Mouse (Mus musculus) testis, postnatal 10 days (tissue): ENCODE results near the gene Gm11634.
A peak's percentile ranks its signal among the peaks of the same experiment; 100 is the strongest.
"Not testable (repeated sequence)": the region's sequence is repeated elsewhere in the genome, so short reads cannot be mapped to it uniquely, and the experiment has no call there.

Experiments
- DNase-seq: peaks from one replicate; pipeline ENCODE4 v3.0.0; 2021; ENCODE audit warnings: low spot score

The Gm11634 gene

DNA sequence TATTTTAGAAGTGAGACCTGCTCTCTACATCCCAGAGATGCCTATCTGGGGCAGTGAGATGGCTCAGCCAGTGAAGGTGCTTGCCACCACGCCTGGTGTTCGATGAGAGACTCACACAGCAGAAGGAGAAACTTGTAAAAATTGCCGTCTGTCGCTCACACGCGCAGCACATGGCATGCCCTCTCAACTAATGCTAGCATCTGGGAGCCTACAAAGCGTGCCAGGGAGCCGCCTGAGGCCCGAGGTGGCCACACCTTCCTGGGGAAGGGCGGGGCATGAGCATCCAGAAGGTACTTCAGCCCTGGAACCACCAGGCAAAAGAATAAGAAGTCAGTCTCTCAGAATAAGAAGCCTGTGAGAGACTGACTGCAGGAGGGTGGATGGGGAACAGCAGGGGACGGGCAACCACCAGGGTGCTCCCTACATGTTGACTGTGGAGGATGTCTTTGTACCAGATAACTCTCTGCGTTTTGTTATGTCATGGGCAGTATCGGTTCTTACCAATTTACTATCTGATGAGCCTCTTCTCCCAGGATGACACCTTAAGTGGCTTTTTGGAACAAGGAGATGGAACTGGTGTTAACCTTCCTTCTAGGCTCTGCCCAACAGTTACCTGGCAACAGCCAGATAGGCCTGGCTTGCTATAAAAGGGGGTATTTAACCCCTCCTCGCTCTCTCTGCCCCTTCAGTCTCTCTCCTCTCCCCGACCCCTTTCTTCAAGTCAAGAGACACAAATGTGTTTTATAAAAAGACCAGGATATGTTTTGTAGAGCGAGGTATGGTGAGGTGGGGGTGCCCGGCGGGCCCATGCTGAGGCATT, 18.1 kb upstream of the Gm11634 start:
- no peak for DNase-seq

DNA sequence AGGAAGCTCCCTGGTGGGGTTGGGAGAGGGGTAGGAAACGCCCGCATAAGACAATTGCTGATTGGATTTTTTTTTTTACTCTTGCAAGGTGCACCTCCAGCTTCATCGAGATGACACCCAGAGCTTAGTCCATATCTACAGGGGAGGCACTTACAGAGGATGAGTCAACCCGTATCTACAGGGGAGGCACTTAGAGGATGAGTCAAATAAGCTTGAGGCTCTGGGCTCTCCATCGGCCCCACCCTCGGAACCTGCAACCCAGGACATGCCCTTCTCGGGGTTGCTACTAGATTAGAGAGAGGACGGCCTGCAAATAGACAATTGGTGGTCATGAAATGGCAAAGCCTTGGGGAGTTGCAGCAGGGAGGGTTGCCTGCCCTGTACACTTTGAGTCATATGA, 17.0 kb upstream of the Gm11634 start:
- DNase-seq = no peak

DNA sequence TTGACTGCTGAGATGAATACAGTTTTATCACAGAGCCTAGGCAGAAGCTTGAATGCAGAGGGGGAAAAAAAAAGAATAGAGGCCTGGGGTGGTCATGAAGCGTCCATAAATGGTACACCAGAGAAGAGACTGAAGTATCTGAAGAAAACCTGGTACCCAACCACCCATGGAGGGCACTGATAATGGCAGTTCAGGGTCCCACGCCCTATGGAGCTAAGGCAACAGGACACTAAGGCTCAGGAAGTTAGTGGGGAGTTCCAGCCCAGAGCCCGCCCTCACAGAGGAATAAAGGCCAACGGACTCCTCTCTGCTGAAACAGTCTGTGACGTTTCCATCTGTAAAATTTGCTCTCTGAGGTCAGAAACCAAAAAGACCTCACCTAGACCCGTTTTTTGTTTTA, 16.3 kb upstream of the Gm11634 start:
- DNase-seq = no peak

DNA sequence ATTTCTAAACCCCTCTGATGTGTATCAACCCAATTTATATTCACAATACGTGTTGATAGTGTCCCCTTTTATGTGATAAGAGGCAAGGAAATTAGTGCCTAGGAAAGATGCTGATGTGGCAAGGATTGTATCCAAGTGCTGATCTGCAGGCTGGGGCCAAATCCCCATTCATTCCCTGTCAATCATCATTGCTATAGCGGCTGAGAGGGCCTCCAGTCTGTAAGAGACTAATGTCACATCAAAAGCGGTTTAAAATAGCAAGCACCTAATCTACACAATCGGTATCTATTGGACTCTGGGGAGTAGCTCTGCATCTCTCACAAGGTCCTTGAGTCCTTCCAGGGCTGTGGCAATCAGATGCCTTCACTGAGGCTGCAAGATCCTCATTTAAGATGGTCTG, 15.1 kb upstream of the Gm11634 start:
- DNase-seq = no peak

DNA sequence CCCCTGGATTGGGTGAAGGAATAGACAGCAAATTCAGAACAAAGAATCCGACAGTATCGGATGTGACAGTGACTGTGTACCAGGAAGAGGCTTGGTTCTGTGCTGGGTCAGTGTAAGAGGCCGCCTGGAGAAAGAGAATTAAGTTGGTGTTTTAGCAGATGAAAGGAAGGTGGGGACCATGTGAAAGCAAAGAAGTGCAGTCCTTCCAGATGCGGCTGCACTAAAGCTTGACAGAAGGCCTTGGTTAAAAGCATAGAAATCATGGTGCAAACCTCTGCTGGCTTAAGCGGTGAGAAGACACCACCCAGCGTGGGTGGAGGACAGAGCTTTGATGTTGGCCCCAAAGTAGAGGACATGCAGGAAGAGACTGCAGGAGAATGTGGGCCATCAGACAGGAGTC, 14.5 kb upstream of the Gm11634 start:
- DNase-seq = no peak

DNA sequence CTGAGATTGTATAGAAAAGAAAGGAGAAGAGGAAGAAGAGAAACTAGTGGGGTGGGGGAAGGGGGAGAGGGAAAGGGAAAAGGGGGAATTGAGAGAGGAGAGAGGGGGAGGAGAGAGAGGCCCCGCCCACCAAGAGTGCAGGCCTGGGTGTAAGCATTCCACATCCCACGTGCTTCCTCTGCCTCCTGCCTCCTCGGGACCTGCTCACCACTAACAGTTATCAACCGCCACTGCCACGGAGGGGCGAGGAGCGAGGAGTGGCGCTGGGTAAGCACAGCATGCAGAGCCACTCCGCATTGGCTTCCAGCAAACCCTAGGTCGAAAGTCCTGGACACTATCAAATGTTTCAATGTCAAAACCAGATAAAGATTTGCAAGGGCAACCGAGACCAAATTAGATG, 11.4 kb upstream of the Gm11634 start:
- DNase-seq = no peak

DNA sequence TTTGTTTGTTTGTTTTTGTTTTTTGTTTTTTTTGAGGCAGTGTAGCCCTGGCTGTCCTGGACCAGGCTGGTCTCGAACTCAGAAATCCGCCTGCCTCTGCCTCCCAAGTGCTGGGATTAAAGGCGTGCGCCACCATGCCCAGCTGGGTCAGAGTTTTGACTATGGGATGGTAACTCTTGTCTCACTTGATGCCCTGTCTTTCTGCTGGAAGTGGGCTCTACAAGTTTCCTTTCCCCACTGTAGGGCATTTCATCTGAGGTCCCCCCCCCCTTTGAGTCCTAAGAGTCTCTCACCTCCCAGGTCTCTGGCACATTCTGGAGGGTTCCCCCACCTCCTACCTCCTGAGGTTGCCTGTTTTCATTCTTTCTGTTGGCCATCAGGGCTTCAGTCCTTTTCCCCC, 8.1 kb upstream of the Gm11634 start:
- DNase-seq = not testable (repeated sequence)

DNA sequence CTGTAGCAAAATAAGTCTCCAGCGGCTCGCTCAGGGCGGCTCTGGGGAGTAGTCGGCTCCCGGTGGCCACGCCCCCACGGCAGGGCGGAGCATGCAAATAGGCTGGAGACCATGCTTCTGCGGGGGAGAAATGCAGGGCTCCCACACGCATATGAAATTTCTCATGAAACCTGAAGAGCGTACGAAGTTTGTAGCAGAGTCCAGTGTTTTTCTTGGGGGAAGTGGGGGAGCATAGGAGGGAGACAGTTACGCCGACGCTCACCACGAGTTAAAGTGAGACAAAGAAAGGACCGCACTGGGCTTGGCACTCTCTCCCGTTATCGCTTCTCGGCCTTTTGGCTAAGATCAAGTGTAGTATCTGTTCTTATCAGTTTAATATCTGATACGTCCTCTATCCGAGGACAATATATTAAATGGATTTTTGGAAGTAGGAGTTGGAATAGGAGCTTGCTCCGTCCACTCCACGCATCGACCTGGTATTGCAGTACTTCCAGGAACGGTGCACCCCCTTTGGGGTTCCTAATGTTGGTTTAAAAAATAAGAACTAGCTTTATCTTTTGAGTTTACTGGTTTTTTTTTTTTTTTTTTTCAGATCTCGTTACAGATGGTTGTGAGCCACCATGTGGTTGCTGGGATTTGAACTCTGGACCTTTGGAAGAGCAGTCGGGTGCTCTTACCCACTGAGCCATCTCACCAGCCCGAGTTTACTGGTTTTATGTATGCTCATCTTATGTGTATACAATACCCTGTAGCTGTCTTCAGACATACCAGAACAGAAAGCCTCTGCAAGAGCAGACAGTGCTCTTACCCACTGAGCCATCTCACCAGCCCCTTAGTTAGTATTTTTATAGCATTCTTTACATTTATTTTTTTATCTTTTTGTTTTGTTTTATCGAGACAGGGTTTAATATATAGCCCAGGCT, 5.7 kb upstream of the Gm11634 start:
- DNase-seq = peak; percentile 88

DNA sequence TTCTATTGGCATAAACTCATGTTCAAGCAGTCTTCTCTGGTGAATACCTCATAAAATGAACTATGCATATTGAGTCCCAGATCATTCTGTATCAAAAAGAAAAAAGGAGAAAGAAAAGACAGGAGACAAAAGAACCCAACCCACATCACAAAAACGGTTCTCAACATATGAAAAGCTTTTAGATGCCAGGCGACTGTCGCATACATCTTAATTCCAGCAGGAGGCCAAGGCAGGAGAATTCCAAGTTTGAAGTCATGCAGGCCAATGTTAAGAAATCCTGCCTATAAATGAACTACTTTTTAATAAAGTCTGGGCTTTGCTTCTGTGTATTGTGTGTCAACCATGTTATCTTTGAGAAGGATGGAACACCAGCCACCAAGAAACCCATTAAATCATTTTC, 5.1 kb upstream of the Gm11634 start:
- DNase-seq = no peak

DNA sequence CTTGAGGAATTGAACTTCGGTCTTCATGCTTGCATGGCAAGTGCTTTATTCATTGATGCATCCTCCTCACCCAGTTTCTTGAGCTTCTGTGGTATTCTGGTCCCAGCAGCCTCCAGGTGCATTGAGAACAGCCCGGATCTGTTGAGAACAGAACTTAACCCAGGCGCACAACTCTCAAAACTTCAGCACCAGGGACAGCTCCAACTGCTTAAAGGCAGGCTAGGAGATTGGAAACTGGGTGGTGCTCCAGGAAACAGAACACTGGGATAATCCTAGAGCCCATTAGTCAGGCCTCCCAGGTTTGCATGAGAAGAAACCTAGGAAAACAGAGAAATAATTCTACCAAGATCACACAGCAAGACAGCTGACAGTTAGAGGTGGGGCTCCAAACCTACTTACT, 3.4 kb upstream of the Gm11634 start:
- peak; percentile 82 for DNase-seq

DNA sequence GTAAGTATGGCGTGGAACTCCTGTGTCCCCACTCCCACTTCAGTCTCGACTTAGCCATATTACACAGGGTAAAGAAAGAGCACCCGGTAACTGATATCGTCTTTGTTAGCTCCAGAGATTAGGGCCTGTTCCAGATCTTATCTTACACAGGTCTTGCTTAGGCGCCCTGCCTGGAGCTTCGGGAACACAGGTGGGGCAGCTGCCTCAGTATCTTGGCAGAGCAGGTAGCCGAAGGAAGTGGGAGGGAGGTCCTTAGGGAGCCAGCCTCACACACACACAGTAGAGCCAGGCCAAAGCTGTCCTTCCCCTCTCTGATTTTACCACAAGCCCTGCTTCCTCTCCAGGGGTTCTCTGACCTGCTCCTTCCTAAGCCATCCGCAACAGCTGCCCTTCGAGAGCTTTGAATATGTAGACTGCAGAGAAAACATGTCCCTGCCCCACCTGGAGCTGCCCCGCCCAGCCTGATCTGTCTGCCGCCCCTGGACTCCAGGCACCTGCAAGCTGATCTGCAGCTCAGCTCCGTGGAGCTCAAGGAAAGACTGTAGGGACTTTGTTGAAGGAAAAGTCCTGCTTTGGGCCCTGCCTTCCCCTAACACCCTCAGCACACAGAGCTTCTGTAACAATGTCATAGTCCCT, 8.9 kb downstream of the Gm11634 start:
- DNase-seq = no peak

DNA sequence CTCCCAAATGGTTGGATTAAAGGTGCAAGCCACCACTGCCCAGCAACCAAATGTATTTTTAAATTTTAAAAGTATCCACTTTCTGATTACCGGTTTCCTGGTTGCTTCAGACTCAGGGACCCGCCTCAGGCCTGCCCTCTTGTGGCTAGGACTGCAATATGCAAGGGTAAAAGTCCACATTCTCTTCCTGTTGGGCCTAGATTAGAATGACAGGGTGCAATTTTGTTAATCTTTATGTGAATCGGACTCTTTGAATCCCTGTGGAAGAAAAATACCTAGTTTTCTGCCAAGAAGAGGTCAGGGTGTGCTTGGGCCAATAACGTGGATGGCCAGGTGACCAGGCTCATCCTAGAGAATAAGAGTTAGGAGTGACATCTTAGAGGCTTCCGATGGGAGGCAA, 9.6 kb downstream of the Gm11634 start:
- DNase-seq = peak; percentile 67

DNA sequence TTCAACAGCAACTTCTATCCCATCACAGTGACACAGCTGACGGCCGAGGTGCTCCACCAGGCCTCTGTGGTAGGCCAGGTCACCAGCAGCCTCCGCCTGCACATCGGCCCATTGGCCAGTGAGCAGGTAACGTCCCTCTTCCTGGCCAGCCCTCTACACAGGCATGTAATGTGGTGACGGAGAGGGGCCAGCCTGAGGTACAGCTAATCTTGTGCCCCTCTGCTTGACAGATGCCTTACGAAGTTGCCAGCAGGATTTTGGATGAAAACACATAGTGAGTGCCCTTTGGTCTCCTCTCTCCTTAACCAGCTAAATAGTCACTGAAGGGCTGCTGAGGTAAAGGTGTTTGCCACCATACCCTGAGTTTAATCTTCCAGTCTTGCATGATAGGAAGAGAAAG, 10.2 kb downstream of the Gm11634 start:
- no peak for DNase-seq

DNA sequence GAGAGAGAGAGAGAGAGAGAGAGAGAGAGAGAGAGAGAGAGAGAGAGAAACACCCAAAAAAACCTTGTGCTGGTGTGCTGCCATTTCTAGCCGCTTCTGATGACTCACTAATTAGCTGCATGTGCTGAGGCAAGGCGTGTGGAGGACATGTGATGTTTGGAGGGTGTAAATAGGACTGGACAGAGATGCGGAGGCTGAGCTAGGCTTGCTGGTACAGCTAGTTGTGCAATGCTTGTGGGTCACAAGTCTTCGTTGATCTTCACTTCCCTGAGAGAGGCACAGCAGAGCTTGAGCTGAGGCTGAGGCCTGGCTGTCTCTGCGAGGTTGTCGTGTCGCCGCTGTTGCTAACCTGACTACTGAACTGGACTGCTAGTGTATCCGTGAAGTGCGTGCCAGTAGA, 11.4 kb downstream of the Gm11634 start:
- DNase-seq = no peak

DNA sequence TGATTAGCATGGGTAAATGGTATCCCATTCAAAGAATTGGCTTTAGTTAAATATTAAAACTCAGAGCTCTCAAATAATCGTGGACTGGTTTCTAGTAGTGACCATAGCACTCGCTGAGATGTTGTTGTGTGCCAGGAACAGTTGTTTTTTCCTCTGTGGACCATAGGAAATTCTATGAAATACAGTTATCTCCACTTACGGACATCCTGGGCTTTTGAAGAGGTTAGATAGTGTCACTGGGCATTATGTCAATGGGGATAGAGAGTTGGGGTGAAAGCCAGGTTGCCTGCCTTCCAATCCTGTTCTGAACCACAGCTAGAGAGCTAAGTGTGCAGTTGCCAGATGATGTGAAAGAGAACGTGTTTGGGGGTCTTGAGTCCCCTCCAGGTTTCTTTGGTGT, 13.3 kb downstream of the Gm11634 start:
- no peak for DNase-seq

DNA sequence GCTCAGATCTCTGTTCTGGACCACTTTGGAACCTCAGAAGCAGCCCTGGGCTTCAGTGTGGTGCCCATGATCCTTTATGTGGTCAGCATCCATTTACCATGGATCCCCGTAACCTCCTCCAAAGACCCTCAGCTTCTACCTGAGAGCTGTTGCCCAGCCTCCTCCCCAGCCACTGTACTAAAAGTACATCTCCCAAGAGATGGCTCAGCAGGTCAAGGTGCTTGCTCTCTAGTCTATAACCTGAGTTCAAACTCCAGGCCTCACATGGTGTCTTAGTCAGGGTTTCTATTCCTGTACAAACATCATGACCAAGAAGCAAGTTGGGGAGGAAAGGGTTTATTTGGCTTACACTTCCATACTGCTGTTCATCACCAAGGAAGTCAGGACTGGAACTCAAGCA, 14.0 kb downstream of the Gm11634 start:
- not testable (repeated sequence) for DNase-seq

DNA sequence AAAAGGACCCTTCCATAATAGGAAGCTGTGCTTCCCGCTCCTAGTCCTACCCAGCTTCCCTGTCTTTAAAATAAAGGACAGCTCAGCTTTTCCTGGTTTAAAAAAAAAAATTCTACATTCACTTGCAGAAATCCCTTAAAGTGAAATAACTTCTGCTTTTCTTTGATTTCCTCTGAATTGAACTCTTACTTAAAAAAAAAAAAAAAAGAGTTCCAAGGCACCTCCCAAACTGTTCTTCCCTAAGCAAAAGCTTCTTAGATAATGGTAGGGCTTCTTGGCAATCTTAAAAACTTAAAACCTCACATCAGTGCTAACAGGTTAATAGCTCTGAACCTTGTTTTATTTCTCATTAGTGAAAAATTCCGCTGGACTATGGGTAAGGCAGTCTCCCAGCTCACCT, 15.9 kb downstream of the Gm11634 start:
- no peak for DNase-seq

DNA sequence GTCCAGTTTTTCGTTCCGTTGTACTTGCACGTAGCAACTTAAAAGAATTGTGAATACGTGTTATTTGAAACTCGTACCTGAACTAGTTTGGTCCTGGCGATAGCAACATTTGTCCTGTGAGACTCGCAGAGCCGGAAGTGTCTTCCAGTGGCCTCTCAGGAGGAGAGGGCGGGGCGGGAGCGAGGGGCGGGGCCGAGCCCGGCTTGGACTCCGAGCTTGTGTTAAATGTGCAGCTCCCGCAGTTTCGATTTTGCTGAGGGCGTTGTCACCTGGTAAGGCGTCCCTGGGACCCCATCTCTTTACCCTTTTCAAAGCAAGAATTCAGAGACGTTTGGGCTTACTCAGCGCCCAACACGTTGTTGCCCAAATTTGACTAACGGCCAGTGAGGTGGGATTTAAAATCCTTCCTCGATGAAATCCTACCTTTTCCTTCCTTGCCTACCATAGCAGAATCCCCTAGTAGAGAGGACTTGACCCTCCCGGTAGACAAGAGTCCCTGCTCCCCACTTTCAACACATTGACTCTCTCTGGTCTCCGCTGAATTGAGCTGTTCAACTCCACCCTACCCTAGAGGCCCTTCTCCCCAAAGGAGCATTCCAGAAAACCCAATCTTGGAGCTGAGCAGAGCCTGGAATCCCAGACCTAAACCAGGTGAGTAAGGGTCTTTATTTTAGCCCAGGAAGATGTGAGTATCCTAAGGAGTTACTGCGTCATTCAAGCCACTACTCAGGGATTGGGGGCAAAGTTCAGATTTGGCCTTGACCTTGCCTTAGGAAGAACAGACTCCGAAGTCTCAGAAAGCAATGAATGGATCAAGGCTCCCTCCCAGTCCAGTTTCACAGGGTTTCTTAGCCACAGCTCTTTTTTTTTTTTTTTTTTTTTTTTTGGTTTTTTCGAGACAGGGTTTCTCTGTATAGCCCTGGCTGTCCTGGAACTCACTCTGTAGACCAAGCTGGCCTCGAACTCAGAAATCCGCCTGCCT, 16.7 kb downstream of the Gm11634 start, which contains the start of gene Tmem106a:
Tmem106a (plus strand) TSS at position 189 of the 982 bp plus-strand sequence.
- DNase-seq = peak; percentile 79

DNA sequence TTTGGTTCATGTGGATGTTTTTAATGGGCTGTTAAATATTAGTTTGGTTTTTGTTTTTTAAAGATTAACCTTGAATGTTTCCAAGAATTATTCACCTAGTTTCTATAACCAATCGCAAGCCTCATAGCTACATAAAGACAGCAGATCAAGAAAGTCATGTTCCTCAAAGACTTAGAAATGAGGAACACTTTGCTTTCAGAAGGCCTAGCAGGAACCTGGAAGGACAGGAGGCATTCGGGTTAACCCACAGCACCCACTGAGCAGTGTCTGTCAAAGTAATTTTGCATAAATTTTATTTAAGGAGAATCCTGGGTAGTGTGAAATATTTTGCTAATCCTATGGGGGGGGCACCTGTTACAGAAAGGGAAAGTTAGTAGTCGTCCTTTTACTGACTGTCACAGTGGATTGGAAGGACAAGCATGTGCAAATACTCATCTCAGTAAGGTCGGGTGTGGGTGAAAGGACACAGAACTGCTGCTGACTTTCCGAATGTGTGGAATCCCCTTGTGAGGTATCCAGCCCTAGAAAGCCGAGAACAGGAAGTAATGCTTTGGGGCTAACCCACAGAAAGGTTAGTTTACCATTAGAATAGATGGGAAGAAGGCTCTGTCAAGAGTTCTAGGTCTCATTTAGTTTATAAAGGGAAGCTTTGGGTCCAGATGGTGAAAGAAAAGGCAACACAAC, 17.8 kb downstream of the Gm11634 start:
- DNase-seq = no peak

DNA sequence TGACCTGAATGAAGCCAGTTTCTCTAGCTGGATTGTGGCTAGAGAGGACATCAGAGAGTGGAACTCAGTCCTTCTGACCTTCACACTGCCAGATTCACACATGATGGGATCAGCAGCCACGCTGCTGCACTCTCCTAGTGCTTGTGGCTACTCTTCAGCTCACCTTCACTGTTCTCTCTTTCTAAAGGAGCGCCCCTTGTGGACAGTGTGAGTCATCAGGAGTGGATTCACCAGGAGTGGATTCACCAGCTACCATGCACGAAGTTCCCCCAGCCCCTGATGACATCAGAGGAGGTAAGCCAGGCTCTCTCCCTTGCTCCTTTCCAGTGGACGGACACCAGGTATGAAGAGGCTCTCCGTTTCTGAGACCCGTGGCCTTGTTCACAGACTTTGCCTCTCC, 22.9 kb downstream of the Gm11634 start:
- no peak for DNase-seq

DNA sequence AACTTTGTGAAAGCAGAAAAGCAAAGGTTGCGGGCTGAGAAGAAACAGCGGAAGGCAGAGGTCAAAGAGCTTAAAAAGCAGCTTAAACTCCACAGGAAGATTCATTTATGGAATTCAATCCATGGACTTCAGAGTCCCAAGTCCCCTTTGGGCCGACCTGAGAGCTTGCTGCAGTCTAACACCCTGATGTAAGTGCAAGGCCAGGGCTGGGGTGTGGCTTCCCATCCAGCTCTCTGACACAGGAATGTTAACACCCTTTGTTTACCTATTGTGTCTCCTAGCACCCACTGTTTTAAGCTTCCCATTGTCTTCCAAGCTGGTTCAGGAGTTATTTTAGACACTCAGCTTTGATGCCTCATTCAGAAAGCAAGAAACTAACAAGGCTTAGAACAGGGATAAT, 30.6 kb downstream of the Gm11634 start:
- DNase-seq = no peak
